Mouse (Mus musculus): Measurements from ENCODE around the gene Gm27027. TPM values are rescaled to one million over a fixed set of nuclear protein-coding genes. Genes with fewer than 3 reads are reported as not detected.

Gene Gm27027
- polyA plus RNA-seq (2014; fragmentation: Illumina TruSeq; extraction: RNeasy Lipid Tissue Mini Kit (QIAGEN cat#74804); ENCODE audit: insufficient read depth, low read depth, low replicate concordance) = not detected

GRCm38 (mm10) chr2:93996254-93996653 is at the start of gene Gm27027:
Gene Gm27027, minus strand, starts transcription at chr2:93996354.

GRCm38 (mm10) chr2:94010335-94011291 is 14.5 kb upstream of the Gm27027 start, which contains the start of gene Alkbh3:
Gene Alkbh3, minus strand, starts transcription at chr2:94010807.

GRCm38 (mm10) chr2:93956908-93957784 is 39.0 kb downstream of the Gm27027 start, which contains the start of gene Gm13889:
Gene Gm13889, minus strand, starts transcription at chr2:93957201.

Other genes starting within 250 kb of the Gm27027 start
- 34.2 TPM for gene Ext2, start 173.8 kb downstream of the Gm27027 start, polyA plus RNA-seq (2014; fragmentation: Illumina TruSeq; extraction: RNeasy Lipid Tissue Mini Kit (QIAGEN cat#74804); ENCODE audit: insufficient read depth, low read depth, low replicate concordance)
- gene Accs, start 146.4 kb downstream of the Gm27027 start, polyA plus RNA-seq (2014; fragmentation: Illumina TruSeq; extraction: RNeasy Lipid Tissue Mini Kit (QIAGEN cat#74804); ENCODE audit: insufficient read depth, low read depth, low replicate concordance) = 3.8 TPM
- gene Accsl, start 127.2 kb downstream of the Gm27027 start, polyA plus RNA-seq (2014; fragmentation: Illumina TruSeq; extraction: RNeasy Lipid Tissue Mini Kit (QIAGEN cat#74804); ENCODE audit: insufficient read depth, low read depth, low replicate concordance) = not detected
- 47.7 TPM for gene Gm13889, start 39.2 kb downstream of the Gm27027 start, polyA plus RNA-seq (2014; fragmentation: Illumina TruSeq; extraction: RNeasy Lipid Tissue Mini Kit (QIAGEN cat#74804); ENCODE audit: insufficient read depth, low read depth, low replicate concordance)
- gene Alkbh3, start 14.5 kb upstream of the Gm27027 start, polyA plus RNA-seq (2014; fragmentation: Illumina TruSeq; extraction: RNeasy Lipid Tissue Mini Kit (QIAGEN cat#74804); ENCODE audit: insufficient read depth, low read depth, low replicate concordance) = 26.1 TPM
- gene Hsd17b12, start 161.6 kb upstream of the Gm27027 start, polyA plus RNA-seq (2014; fragmentation: Illumina TruSeq; extraction: RNeasy Lipid Tissue Mini Kit (QIAGEN cat#74804); ENCODE audit: insufficient read depth, low read depth, low replicate concordance) = 60.2 TPM